Mouse (Mus musculus): ENCODE data around the gene Ugt1a8. TPM values are rescaled to one million over a fixed set of nuclear protein-coding genes. Genes with fewer than 3 reads are reported as not detected.

Gene Ugt1a8
- polyA plus RNA-seq, 1 experiment from 2014 or later = not detected

DNA sequence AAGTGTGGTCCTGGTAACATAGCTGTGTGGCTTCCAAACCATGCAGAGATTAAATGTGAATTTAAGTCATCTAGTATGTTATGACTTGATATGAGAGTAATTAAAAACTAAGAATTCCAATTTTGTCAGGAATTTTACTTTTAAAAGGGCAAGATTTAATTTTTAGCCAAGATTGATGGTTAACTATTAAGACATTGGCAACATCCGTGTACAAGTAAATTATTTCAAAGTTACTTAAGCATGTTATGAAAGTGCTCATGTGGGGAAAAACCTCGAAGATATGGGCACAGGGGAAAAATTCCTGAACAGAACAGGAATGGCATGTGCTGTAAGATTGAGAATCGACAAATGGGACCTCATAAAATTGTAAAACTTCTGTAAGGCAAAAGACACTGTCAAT lies 109.8 kb downstream of the Ugt1a8 start:
- no peaks in the 10 kb centered on the region for H3K36me3 ChIP-seq
- no peak overlapping the region for H3K4me3 ChIP-seq (replicated peaks)
- WGBS (ENCODE audit: insufficient replicate concordance) = 45% methylated on average over 3 of the region's 3 CpGs
- no peaks in the 10 kb centered on the region for H3K9me3 ChIP-seq (replicated peaks)
- H3K9ac ChIP-seq = no peak overlapping the region
- no peak overlapping the region for H3K4me2 ChIP-seq
- no peak overlapping the region for H3K27ac ChIP-seq
- no peak for DNase-seq
- no peak for ATAC-seq (ENCODE audit: low read depth)
- peaks cover 9% of the 10 kb centered on the region; the same call in 1 of the 2 replicates for H3K27me3 ChIP-seq
- no peaks in the 10 kb centered on the region for H3K4me1 ChIP-seq (replicated peaks)

GRCm38 (mm10) chr1:88199996-88200395 lies 112.4 kb downstream of the Ugt1a8 start:
- WGBS (ENCODE audit: insufficient replicate concordance) = 57% methylated on average over 2 of the region's 2 CpGs
- ATAC-seq (ENCODE audit: low read depth) (no peak), DNase-seq (no peak)
- H3K9me3 ChIP-seq (replicated peaks) = no peaks in the 10 kb centered on the region
- no peak overlapping the region for H3K27ac ChIP-seq
- H3K4me2 ChIP-seq = no peak overlapping the region
- peaks cover 9% of the 10 kb centered on the region for H3K4me1 ChIP-seq (replicated peaks)
- no peak overlapping the region for H3K4me3 ChIP-seq (replicated peaks)
- H3K9ac ChIP-seq = no peak overlapping the region
- 0 out of 2 replicates have a peak, but pooled peaks cover 3% of the 10 kb centered on the region for H3K36me3 ChIP-seq
- H3K27me3 ChIP-seq = peaks cover 12% of the 10 kb centered on the region; the same call in 1 of the 2 replicates

GRCm38 (mm10) chr1:88200456-88200855 lies 112.8 kb downstream of the Ugt1a8 start, which contains the start of gene Ugt1a2:
Gene Ugt1a2, plus strand, starts transcription at chr1:88200601.
- 59% methylated on average over 7 of the region's 7 CpGs for WGBS (ENCODE audit: insufficient replicate concordance)
- ATAC-seq (ENCODE audit: low read depth) = no peak
- no peak within 1 kb of the TSS for H3K4me3 ChIP-seq (replicated peaks)
- no peak within 1 kb of the TSS for H3K27ac ChIP-seq
- H3K27me3 ChIP-seq = peaks cover 12% of the 10 kb centered on the region; the same call in 1 of the 2 replicates
- H3K4me2 ChIP-seq = no peak within 1 kb of the TSS
- peaks cover 14% of the 10 kb centered on the region for H3K4me1 ChIP-seq (replicated peaks)
- no peaks in the 10 kb centered on the region for H3K9me3 ChIP-seq (replicated peaks)
- no peak within 1 kb of the TSS for H3K9ac ChIP-seq
- H3K36me3 ChIP-seq = 0 out of 2 replicates have a peak, but pooled peaks cover 3% of the 10 kb centered on the region
- DNase-seq = no peak

DNA sequence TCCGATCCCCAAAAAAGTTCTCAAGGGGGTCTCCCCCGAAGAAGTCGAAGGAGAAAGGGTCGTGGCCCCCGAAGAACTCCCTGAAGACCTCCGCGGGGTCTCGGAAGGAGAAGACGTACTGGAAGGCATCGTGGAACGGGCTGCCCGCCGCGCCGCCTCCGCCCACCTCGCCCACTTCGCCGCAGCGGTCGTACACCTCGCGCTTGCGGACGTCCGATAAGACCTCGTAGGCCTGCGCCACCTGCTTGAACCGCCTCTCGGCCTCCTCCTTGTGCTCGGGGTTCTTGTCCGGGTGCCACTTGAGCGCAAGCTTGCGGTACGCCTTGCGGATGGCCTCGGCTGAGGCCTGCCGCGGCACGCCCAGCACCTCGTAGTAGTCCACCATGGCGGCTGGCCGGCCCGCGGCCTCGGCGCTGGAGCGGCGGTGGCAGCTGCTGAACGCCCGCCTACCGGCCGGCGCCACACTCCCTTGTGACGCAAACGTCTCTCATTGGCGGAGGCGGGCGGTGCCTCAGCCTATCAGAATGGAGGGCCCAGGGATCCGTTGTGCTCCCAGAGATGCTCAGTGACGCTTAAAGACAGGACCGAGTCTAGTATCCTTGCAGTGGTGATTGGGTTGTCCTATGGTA lies 117.8 kb downstream of the Ugt1a8 start, which contains the start of gene Dnajb3:
Dnajb3 (minus strand) TSS at position 489 of the 629 bp plus-strand sequence.
- H3K4me2 ChIP-seq = peak within 1 kb of the TSS; percentile 85
- peaks cover 5% of the 10 kb centered on the region; the same call in 1 of the 2 replicates for H3K27me3 ChIP-seq
- H3K4me1 ChIP-seq (replicated peaks) = peaks cover 47% of the 10 kb centered on the region
- H3K27ac ChIP-seq = peak within 1 kb of the TSS; percentile 95
- 3% methylated on average over 62 of the region's 62 CpGs for WGBS (ENCODE audit: insufficient replicate concordance)
- H3K9me3 ChIP-seq (replicated peaks) = no peaks in the 10 kb centered on the region
- H3K36me3 ChIP-seq = 0 out of 2 replicates have a peak, but pooled peaks cover 3% of the 10 kb centered on the region
- H3K9ac ChIP-seq = peak within 1 kb of the TSS; percentile 82
- peak; percentile 87 for ATAC-seq (ENCODE audit: low read depth)
- peak within 1 kb of the TSS; percentile 68 for H3K4me3 ChIP-seq (replicated peaks)
- DNase-seq = peak; percentile 83

DNA sequence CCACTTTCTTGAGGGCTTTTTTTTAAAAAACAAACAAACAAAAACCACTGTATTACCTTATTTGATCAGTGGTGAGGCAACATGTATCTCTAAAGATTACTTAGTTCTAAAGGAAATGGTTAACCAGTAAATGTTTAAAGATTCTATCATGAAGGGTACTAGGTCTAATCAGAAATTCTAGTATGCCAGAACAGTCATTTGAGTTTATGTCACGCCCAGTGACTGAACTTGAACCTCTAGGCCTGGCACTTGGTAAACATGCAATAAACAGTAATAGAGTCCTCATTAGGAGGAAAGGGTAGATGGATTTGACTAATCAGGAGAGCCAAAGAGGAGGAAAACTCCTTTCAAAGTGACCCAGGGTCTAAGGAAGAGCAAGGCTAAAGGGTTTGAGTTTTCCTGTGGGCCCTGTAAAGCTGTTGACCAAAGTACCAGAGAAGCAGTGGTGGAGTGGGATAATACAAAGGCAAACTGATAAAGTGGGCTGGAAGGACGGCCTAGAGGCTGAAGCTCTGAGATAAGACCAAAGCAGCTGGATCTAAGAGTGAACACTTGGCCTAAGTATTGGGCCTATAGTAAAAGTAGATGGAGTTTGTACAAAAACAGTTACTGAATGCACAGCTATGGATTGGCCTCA lies 119.3 kb downstream of the Ugt1a8 start:
- DNase-seq = peak; percentile 76
- ATAC-seq (ENCODE audit: low read depth) = peak; percentile 90
- 18% methylated on average over 2 of the region's 2 CpGs for WGBS (ENCODE audit: insufficient replicate concordance)
- H3K27ac ChIP-seq = peak overlapping the region; percentile 95
- peak overlapping the region; percentile 51 for H3K4me2 ChIP-seq
- 0 out of 2 replicates have a peak, but pooled peaks cover 3% of the 10 kb centered on the region for H3K36me3 ChIP-seq
- H3K9ac ChIP-seq = peak overlapping the region; percentile 57; the same call in 1 of the 2 replicates
- peaks cover 47% of the 10 kb centered on the region for H3K4me1 ChIP-seq (replicated peaks)
- H3K4me3 ChIP-seq (replicated peaks) = no peak overlapping the region
- H3K9me3 ChIP-seq (replicated peaks) = peaks cover 7% of the 10 kb centered on the region
- H3K27me3 ChIP-seq = 0 out of 2 replicates have a peak, but pooled peaks cover 2% of the 10 kb centered on the region

GRCm38 (mm10) chr1:88211812-88212211 lies 124.2 kb downstream of the Ugt1a8 start, which contains the start of gene Ugt1a1:
Gene Ugt1a1, plus strand, starts transcription at chr1:88211959.
- Histone ChIP-seq H3K4me3 (replicated peaks) (no peak within 1 kb of the TSS), H3K27ac (no peak within 1 kb of the TSS), H3K9ac (no peak within 1 kb of the TSS), H3K27me3 (no peaks in the 10 kb centered on the region), H3K4me1 (replicated peaks) (peaks cover 20% of the 10 kb centered on the region), H3K36me3 (no peaks in the 10 kb centered on the region), H3K9me3 (replicated peaks) (peaks cover 43% of the 10 kb centered on the region), H3K4me2 (no peak within 1 kb of the TSS)
- no peak for DNase-seq
- WGBS (ENCODE audit: insufficient replicate concordance) = 56% methylated on average over 8 of the region's 8 CpGs
- no peak for ATAC-seq (ENCODE audit: low read depth)

DNA sequence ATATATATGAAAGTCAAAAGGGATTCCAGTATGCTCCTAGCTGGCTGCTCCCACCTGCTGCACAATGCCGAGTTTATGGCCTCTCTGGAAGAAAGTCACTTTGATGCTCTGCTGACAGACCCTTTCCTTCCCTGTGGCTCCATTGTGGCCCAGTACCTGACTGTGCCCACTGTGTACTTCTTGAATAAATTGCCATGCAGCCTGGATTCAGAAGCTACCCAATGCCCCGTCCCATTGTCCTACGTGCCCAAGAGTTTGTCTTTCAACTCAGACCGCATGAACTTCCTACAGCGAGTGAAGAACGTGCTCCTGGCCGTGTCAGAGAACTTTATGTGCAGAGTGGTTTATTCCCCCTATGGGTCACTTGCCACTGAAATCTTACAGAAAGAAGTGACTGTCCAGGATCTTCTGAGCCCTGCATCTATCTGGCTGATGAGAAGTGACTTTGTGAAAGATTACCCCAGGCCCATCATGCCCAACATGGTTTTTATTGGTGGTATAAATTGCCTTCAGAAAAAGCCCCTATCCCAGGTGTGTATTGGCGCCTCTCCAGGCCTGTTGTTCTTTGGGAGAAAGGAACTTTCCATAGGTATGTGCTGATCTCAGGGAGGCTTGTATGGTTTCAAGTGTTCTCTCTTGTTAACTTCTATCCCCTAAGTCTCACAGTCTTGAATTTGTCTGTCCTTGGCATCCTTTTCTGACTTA lies 124.9 kb downstream of the Ugt1a8 start:
- H3K4me1 ChIP-seq (replicated peaks) = peaks cover 14% of the 10 kb centered on the region
- ATAC-seq (ENCODE audit: low read depth) (no peak), DNase-seq (no peak)
- 48% methylated on average over 8 of the region's 8 CpGs for WGBS (ENCODE audit: insufficient replicate concordance)
- H3K36me3 ChIP-seq = no peaks in the 10 kb centered on the region
- no peak overlapping the region for H3K4me2 ChIP-seq
- no peak overlapping the region for H3K27ac ChIP-seq
- H3K9me3 ChIP-seq (replicated peaks) = peaks cover 50% of the 10 kb centered on the region
- H3K27me3 ChIP-seq = no peaks in the 10 kb centered on the region
- no peak overlapping the region for H3K4me3 ChIP-seq (replicated peaks)
- H3K9ac ChIP-seq = no peak overlapping the region

DNA sequence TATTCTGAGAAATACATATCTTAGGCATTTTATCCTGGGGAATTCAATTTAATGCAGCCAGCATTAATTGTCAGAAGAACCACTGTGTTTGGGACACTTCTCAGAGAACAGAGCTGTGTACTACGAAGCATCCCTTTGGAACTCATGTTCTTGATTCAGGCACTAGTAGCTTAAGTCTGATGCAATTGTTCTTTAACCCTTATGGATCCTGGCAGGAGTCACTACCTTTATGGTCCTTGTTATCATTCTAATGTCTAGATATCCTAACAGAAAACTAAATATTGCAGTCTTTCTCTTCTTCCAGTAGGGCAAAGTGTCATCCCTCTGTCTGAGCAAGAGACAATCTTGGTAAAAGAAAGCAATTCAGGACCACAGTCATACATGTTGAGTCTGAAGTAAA lies 125.4 kb downstream of the Ugt1a8 start:
- Histone ChIP-seq H3K4me1 (replicated peaks) (peaks cover 8% of the 10 kb centered on the region), H3K27me3 (no peaks in the 10 kb centered on the region), H3K4me3 (replicated peaks) (no peak overlapping the region), H3K27ac (no peak overlapping the region), H3K9me3 (replicated peaks) (peaks cover 52% of the 10 kb centered on the region), H3K36me3 (no peaks in the 10 kb centered on the region), H3K4me2 (no peak overlapping the region), H3K9ac (no peak overlapping the region)
- 45% methylated on average over 1 of the region's 1 CpGs for WGBS (ENCODE audit: insufficient replicate concordance)
- no peak for ATAC-seq (ENCODE audit: low read depth)
- DNase-seq = no peak

GRCm38 (mm10) chr1:88213766-88214461 lies 126.3 kb downstream of the Ugt1a8 start:
- Histone ChIP-seq H3K27ac (no peak overlapping the region), H3K27me3 (no peaks in the 10 kb centered on the region), H3K9ac (no peak overlapping the region), H3K9me3 (replicated peaks) (peaks cover 52% of the 10 kb centered on the region), H3K4me3 (replicated peaks) (no peak overlapping the region), H3K4me1 (replicated peaks) (no peaks in the 10 kb centered on the region), H3K36me3 (no peaks in the 10 kb centered on the region), H3K4me2 (no peak overlapping the region)
- WGBS (ENCODE audit: insufficient replicate concordance) = 60% methylated on average over 2 of the region's 2 CpGs
- ATAC-seq (ENCODE audit: low read depth) (0 out of 2 replicates have a peak, but pooled peaks have one; percentile 22), DNase-seq (no peak)

- DNase-seq = no peak
- WGBS (ENCODE audit: insufficient replicate concordance) = 57% methylated on average over 2 of the region's 2 CpGs
- H3K27ac ChIP-seq = no peak overlapping the region
Measured at GRCm38 (mm10) chr1:88214462-88214952, 126.9 kb downstream of the Ugt1a8 start.

More at GRCm38 (mm10) chr1:88214462-88214952, 126.9 kb downstream of the Ugt1a8 start:
- Histone ChIP-seq H3K27me3 (no peaks in the 10 kb centered on the region), H3K4me1 (replicated peaks) (no peaks in the 10 kb centered on the region), H3K4me3 (replicated peaks) (no peak overlapping the region), H3K9me3 (replicated peaks) (peaks cover 52% of the 10 kb centered on the region), H3K36me3 (no peaks in the 10 kb centered on the region), H3K9ac (no peak overlapping the region), H3K4me2 (no peak overlapping the region)
- no peak for ATAC-seq (ENCODE audit: low read depth)

Data from liver, embryonic 13.5 days (tissue).